Mouse (Mus musculus) liver, adult 2 months (tissue): ENCODE results near the gene Eif3l. TPM values are rescaled to one million over a fixed set of nuclear protein-coding genes. Genes with fewer than 3 reads are reported as not detected.

Experiments used
- DNase-seq: peaks from one replicate; pipeline ENCODE4 v3.0.0-alpha.2; 2011; ENCODE audit warnings: low read depth, low spot score; ENCODE audit errors: extremely low read depth
- H3K27ac ChIP-seq: fragments of 200-500 bp; replicated peaks from 2 replicates; pipeline ENCODE4 v1.5.1; 2012; ENCODE audit warnings: low read depth, mild to moderate bottlenecking, control low read depth, inconsistent platforms, low read length; ENCODE audit not compliant: insufficient read depth
- H3K27me3 ChIP-seq: fragments of 200-500 bp; 2 replicates; pipeline ENCODE4 v1.6.1; 2012; ENCODE audit warnings: mild to moderate bottlenecking, moderate library complexity, low read length, inconsistent platforms; ENCODE audit not compliant: control insufficient read depth, insufficient read depth
- H3K36me3 ChIP-seq: fragments of 200-500 bp; 2 replicates; pipeline ENCODE4 v1.6.1; 2012; ENCODE audit warnings: low read length, inconsistent platforms; ENCODE audit not compliant: control insufficient read depth, insufficient read depth
- H3K4me1 ChIP-seq: fragments of 200-500 bp; 2 replicates; pipeline ENCODE4 v1.6.1; 2011; ENCODE audit warnings: low read length; ENCODE audit not compliant: control insufficient read depth, insufficient read depth
- H3K4me3 ChIP-seq: fragments of 200-500 bp; 2 replicates; pipeline ENCODE4 v1.5.1; 2011; ENCODE audit warnings: low read depth, mild to moderate bottlenecking, control low read depth, low read length, moderate library complexity; ENCODE audit not compliant: insufficient read depth
- H3K79me2 ChIP-seq: fragments of 200-500 bp; 2 replicates; pipeline ENCODE4 v1.6.1; 2012; ENCODE audit warnings: inconsistent platforms, mild to moderate bottlenecking, low read length, moderate library complexity; ENCODE audit not compliant: control insufficient read depth, insufficient read depth
- H3K9ac ChIP-seq: fragments of 200-500 bp; 2 replicates; pipeline ENCODE4 v1.6.1; 2012; ENCODE audit warnings: low read depth, mild to moderate bottlenecking, control low read depth, inconsistent platforms, low read length
- CTCF ChIP-seq: fragments of 200-500 bp; IDR thresholded peaks from 2 replicates; pipeline ENCODE4 v1.5.1; 2011; ENCODE audit warnings: low read depth, low read length, control low read depth
- POLR2A ChIP-seq: fragments of 200-500 bp; IDR thresholded peaks from 2 replicates; pipeline ENCODE4 v1.6.1; 2011; ENCODE audit warnings: low read length, control low read depth; ENCODE audit not compliant: insufficient read depth; ENCODE audit errors: extremely low read depth
- WGBS: fragments of 180-500 bp; shearing (Covaris S2); methylation state at CpG from one replicate; pipeline ENCODE4 v1.1.7; 2018; 5-methylcytosine and 5-hydroxymethylcytosine counted together
- polyA plus RNA-seq: library from polyadenylated mRNA; depleted of rRNA; stranded (reverse); fragments of >200 nt; gene quantifications from 2 replicates; pipeline ENCODE4 v1.2.3, GENCODE M21; 2012
- total RNA-seq: library from RNA; depleted of rRNA; stranded (reverse); fragments of >200 nt; gene quantifications from 2 replicates; pipeline ENCODE4 v1.2.3, GENCODE M21; 2014

The Eif3l gene
- total and polyA plus RNA-seq, 2 experiments, result 82.1 to 103 TPM

DNA sequence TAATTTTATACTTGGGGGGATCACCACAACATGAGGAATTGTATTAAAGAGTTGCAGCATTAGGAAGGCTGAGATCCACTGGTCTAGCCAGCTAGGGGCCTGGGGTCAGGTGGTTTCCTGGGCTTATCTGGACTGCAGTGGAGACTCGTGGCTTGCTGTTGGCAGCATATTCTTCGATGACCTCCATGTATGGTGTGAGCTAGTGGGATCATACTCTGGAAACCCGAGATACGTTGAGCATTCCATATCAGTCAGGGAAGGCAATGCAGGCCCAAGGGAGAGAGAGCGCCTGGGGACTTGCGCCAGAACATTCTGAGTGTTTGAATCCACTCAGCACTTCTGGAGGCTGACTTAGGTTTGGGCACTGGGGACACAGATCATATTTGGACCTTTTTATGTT lies 48.8 kb downstream of the Eif3l start:
- Histone ChIP-seq H3K27me3 (no peaks in the 10 kb centered on the region), H3K9ac (no peak overlapping the region), H3K79me2 (0 out of 2 replicates have a peak, but pooled peaks cover 2% of the 10 kb centered on the region), H3K27ac (no peak overlapping the region), H3K4me1 (no peaks in the 10 kb centered on the region), H3K4me3 (no peak overlapping the region), H3K36me3 (peaks cover 22% of the 10 kb centered on the region)
- TF ChIP-seq CTCF, result no peak
- no peak for TF ChIP-seq POLR2A
- DNase-seq, result no peak
- WGBS, result 81% methylated on average over 6 of the region's 6 CpGs

DNA sequence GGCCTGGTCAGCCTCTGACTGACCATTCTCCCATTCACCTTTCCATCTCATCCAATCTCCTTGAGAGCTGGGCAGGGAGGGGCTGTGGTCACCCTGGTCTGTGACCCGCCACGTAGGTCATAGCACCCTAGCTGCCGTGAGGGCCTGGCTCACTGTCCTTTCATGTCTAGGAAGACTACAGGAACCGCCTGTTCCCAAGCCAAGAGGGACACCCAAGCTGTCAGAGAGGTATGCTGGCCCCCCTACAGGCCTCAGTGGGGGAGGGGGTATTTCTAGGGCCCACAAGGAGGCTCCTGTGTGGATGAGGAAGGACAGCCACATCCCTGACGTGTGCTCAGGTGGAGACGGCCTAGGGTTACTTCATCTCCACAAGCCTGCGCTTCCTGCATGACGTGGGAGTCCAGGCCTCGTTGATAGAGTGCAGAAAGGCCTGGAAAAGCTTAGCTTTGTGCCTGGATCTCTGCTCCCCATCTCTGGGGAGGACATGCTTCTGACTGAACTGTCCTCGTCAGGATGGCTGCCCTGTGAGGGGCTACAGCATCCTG lies 49.4 kb downstream of the Eif3l start:
- no peak for TF ChIP-seq CTCF
- H3K36me3 ChIP-seq, result peaks cover 20% of the 10 kb centered on the region
- H3K4me1 ChIP-seq, result no peaks in the 10 kb centered on the region
- DNase-seq, result no peak
- no peak overlapping the region for H3K9ac ChIP-seq
- no peak overlapping the region for H3K27ac ChIP-seq
- 90% methylated on average over 10 of the region's 10 CpGs for WGBS
- no peak overlapping the region for H3K4me3 ChIP-seq
- H3K79me2 ChIP-seq, result 0 out of 2 replicates have a peak, but pooled peaks cover 2% of the 10 kb centered on the region
- H3K27me3 ChIP-seq, result no peaks in the 10 kb centered on the region

DNA sequence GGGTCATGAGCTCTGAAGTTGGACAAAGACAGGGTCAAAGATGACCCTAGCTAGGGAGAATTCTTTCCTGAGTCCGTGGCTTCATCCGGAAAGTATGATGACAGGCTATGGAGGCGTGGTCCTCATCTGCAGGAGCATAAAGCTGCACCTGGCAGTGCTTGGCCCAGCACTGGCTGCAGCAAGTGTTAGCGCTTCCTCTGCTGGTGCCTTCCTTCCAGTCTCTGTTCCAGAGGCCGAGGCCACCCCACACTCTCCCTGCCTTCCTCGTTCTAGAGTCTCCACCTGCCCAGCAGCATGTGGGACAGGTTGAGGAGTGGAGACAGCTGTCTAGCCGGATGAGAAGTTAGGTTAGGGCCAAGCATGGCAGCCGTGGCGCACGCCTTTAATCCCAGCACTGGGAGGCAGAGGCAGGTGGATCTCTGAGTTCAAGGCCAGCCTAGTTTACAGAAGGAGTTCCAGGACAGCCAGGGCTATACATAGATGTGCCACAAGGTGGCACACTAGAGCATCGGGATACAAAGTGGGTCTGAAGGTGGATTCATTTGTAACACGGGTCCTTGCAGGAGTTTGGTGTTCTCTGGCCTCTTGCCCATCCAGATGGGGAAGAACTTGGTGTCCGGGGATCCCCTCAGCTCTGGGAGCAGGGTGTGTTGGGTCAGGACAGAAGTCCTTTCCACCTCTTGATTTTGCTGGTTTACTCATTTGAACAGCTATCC lies 51.4 kb downstream of the Eif3l start:
- no peak overlapping the region for H3K9ac ChIP-seq
- H3K79me2 ChIP-seq, result no peaks in the 10 kb centered on the region
- H3K4me1 ChIP-seq, result no peaks in the 10 kb centered on the region
- TF ChIP-seq POLR2A (no peak), CTCF (peak; percentile 47)
- H3K36me3 ChIP-seq, result peaks cover 30% of the 10 kb centered on the region
- no peak overlapping the region for H3K4me3 ChIP-seq
- no peaks in the 10 kb centered on the region for H3K27me3 ChIP-seq
- no peak overlapping the region for H3K27ac ChIP-seq
- 84% methylated on average over 13 of the region's 13 CpGs for WGBS
- DNase-seq, result peak; percentile 17

DNA sequence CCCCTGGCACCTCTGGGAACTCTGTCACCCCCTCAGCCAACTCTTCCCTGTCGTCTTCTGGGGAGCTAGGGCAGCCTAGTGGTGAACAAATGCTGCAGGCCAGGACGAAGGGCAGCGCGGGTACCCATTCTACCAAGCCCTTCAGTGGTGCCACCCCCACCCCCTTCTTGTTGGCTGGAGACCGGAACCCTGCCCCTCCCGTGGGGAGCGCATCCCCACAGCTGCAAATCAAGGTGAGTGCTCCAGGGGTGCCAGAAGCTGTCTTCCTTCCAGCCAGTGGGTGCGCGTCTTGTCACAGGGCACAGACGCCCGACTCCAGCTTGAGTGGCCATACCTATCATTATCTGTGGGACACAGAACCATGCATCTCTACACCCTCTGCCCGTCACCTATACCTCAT lies 52.1 kb downstream of the Eif3l start:
- DNase-seq, result no peak
- Histone ChIP-seq H3K36me3 (peaks cover 28% of the 10 kb centered on the region), H3K4me1 (no peaks in the 10 kb centered on the region), H3K9ac (no peak overlapping the region), H3K27ac (no peak overlapping the region), H3K4me3 (no peak overlapping the region), H3K79me2 (no peaks in the 10 kb centered on the region), H3K27me3 (no peaks in the 10 kb centered on the region)
- WGBS, result 96% methylated on average over 12 of the region's 12 CpGs
- TF ChIP-seq POLR2A (no peak), CTCF (no peak)

DNA sequence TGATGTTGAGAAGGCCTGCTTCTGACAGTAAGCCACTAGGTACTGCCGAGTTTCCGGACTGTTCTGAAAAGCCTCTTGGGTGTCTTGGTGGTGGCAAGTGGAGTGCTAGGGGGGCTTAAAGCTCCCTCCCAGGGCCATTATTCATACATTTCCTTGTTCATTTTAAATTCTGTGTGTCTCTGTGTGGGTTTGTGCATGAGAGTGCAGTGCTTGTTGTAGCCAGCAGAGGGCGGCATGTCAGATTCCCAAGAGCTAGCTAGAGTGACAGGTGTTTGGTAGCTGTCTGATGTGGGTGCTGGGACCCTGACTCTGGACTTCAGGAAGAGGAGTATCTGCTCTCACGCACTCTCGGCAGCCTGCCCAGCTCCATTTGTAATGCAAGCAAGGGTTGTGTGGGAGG lies 53.2 kb downstream of the Eif3l start:
- Histone ChIP-seq H3K27ac (no peak overlapping the region), H3K9ac (no peak overlapping the region), H3K4me3 (no peak overlapping the region), H3K79me2 (no peaks in the 10 kb centered on the region), H3K36me3 (peaks cover 29% of the 10 kb centered on the region), H3K4me1 (no peaks in the 10 kb centered on the region), H3K27me3 (no peaks in the 10 kb centered on the region)
- TF ChIP-seq POLR2A, result no peak
- peak; percentile 57 for TF ChIP-seq CTCF
- 92% methylated on average over 5 of the region's 5 CpGs for WGBS
- DNase-seq, result no peak

DNA sequence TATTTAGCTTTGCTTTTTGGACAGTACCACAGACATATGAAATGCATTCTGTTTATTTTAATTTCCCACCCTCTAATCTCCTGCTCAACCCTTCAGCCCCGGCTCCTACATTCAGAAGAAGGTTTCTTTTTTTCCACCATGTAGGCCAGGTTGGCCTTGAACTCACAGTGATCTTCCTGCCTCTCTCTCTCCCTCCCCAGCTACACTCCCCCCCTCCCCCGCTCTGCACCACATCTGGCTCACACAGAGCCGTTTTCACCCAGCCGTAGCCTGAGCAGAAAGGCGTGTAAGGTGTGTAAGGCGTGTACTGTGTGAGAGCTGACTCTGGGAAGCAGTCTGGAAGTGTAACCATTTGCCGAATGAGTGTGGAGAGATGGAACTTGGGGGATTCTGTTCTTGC lies 54.3 kb downstream of the Eif3l start:
- no peak overlapping the region for H3K27ac ChIP-seq
- H3K36me3 ChIP-seq, result peaks cover 30% of the 10 kb centered on the region
- H3K27me3 ChIP-seq, result no peaks in the 10 kb centered on the region
- DNase-seq, result no peak
- WGBS, result 81% methylated on average over 7 of the region's 7 CpGs
- no peaks in the 10 kb centered on the region for H3K79me2 ChIP-seq
- no peak for TF ChIP-seq CTCF
- TF ChIP-seq POLR2A, result no peak
- H3K4me1 ChIP-seq, result no peaks in the 10 kb centered on the region
- H3K4me3 ChIP-seq, result no peak overlapping the region
- no peak overlapping the region for H3K9ac ChIP-seq
